Mouse (Mus musculus): ENCODE measurements around the gene Inava. TPM values are rescaled to one million over a fixed set of nuclear protein-coding genes. Genes with fewer than 3 reads are reported as not detected.

Inava gene
- polyA plus RNA-seq, 1 experiment from 2014 or later: 2.6 TPM

GRCm38 (mm10) chr1:136258495-136258894 is 24.4 kb upstream of the Inava start:
- no peak overlapping the region for H3K9ac ChIP-seq (replicated peaks; ENCODE audit: low read length)
- peaks cover 7% of the 10 kb centered on the region for H3K4me1 ChIP-seq (ENCODE audit: control insufficient read depth, insufficient read depth, low read length)
- no peaks in the 10 kb centered on the region for H3K9me3 ChIP-seq (ENCODE audit: control insufficient read depth, low read length)
- no peak for ATAC-seq (ENCODE audit: low FRiP score, low TSS enrichment)
- H3K27ac ChIP-seq (replicated peaks; ENCODE audit: low read depth, low read length): no peak overlapping the region
- H3K36me3 ChIP-seq (ENCODE audit: control insufficient read depth, insufficient read depth, low read length): no peaks in the 10 kb centered on the region
- no peak overlapping the region for H3K4me3 ChIP-seq (replicated peaks; ENCODE audit: low read depth, low read length)
- no peak for DNase-seq
- 70% methylated on average over 9 of the region's 9 CpGs for WGBS
- H3K4me2 ChIP-seq (ENCODE audit: low read length): no peak overlapping the region
- H3K27me3 ChIP-seq (ENCODE audit: control insufficient read depth, insufficient read depth, low read length): peaks cover 61% of the 10 kb centered on the region

GRCm38 (mm10) chr1:136255657-136256056 is 21.6 kb upstream of the Inava start:
- no peak for ATAC-seq (ENCODE audit: low FRiP score, low TSS enrichment)

GRCm38 (mm10) chr1:136255174-136255573 is 21.1 kb upstream of the Inava start:
- WGBS: 37% methylated on average over 6 of the region's 6 CpGs

More at GRCm38 (mm10) chr1:136255657-136256056, 21.6 kb upstream of the Inava start:
- H3K36me3 ChIP-seq (ENCODE audit: control insufficient read depth, insufficient read depth, low read length): no peaks in the 10 kb centered on the region
- peaks cover 7% of the 10 kb centered on the region for H3K4me1 ChIP-seq (ENCODE audit: control insufficient read depth, insufficient read depth, low read length)
- no peak overlapping the region for H3K27ac ChIP-seq (replicated peaks; ENCODE audit: low read depth, low read length)
- DNase-seq: no peak
- H3K9ac ChIP-seq (replicated peaks; ENCODE audit: low read length): no peak overlapping the region
- no peaks in the 10 kb centered on the region for H3K9me3 ChIP-seq (ENCODE audit: control insufficient read depth, low read length)
- H3K4me3 ChIP-seq (replicated peaks; ENCODE audit: low read depth, low read length): no peak overlapping the region
- peaks cover 33% of the 10 kb centered on the region for H3K27me3 ChIP-seq (ENCODE audit: control insufficient read depth, insufficient read depth, low read length)
- 53% methylated on average over 8 of the region's 8 CpGs for whole genome bisulfite sequencing
- H3K4me2 ChIP-seq (ENCODE audit: low read length): no peak overlapping the region

GRCm38 (mm10) chr1:136254503-136255065 is 20.5 kb upstream of the Inava start:
- Histone ChIP-seq H3K9me3 (ENCODE audit: control insufficient read depth, low read length) (no peaks in the 10 kb centered on the region), H3K4me3 (replicated peaks; ENCODE audit: low read depth, low read length) (no peak overlapping the region), H3K27ac (replicated peaks; ENCODE audit: low read depth, low read length) (no peak overlapping the region), H3K36me3 (ENCODE audit: control insufficient read depth, insufficient read depth, low read length) (no peaks in the 10 kb centered on the region), H3K4me1 (ENCODE audit: control insufficient read depth, insufficient read depth, low read length) (peaks cover 3% of the 10 kb centered on the region), H3K4me2 (ENCODE audit: low read length) (no peak overlapping the region), H3K27me3 (ENCODE audit: control insufficient read depth, insufficient read depth, low read length) (peaks cover 24% of the 10 kb centered on the region), H3K9ac (replicated peaks; ENCODE audit: low read length) (no peak overlapping the region)
- WGBS: 86% methylated on average over 10 of the region's 10 CpGs
- DNase-seq (no peak), ATAC-seq (ENCODE audit: low FRiP score, low TSS enrichment) (no peak)

More at GRCm38 (mm10) chr1:136255174-136255573, 21.1 kb upstream of the Inava start:
- DNase-seq: no peak
- no peak overlapping the region for H3K4me3 ChIP-seq (replicated peaks; ENCODE audit: low read depth, low read length)
- H3K9ac ChIP-seq (replicated peaks; ENCODE audit: low read length): no peak overlapping the region
- ATAC-seq (ENCODE audit: low FRiP score, low TSS enrichment): no peak
- H3K36me3 ChIP-seq (ENCODE audit: control insufficient read depth, insufficient read depth, low read length): no peaks in the 10 kb centered on the region
- H3K9me3 ChIP-seq (ENCODE audit: control insufficient read depth, low read length): no peaks in the 10 kb centered on the region
- H3K4me1 ChIP-seq (ENCODE audit: control insufficient read depth, insufficient read depth, low read length): peaks cover 7% of the 10 kb centered on the region
- H3K27me3 ChIP-seq (ENCODE audit: control insufficient read depth, insufficient read depth, low read length): peaks cover 29% of the 10 kb centered on the region
- no peak overlapping the region for H3K27ac ChIP-seq (replicated peaks; ENCODE audit: low read depth, low read length)
- no peak overlapping the region for H3K4me2 ChIP-seq (ENCODE audit: low read length)

- H3K27ac ChIP-seq (replicated peaks; ENCODE audit: low read depth, low read length): no peak overlapping the region
- no peaks in the 10 kb centered on the region for H3K36me3 ChIP-seq (ENCODE audit: control insufficient read depth, insufficient read depth, low read length)
- H3K9me3 ChIP-seq (ENCODE audit: control insufficient read depth, low read length): no peaks in the 10 kb centered on the region
- no peak overlapping the region for H3K4me3 ChIP-seq (replicated peaks; ENCODE audit: low read depth, low read length)
- H3K27me3 ChIP-seq (ENCODE audit: control insufficient read depth, insufficient read depth, low read length): peaks cover 12% of the 10 kb centered on the region; the same call in 1 of the 2 replicates
- no peaks in the 10 kb centered on the region for H3K4me1 ChIP-seq (ENCODE audit: control insufficient read depth, insufficient read depth, low read length)
- no peak for ATAC-seq (ENCODE audit: low FRiP score, low TSS enrichment)
- H3K4me2 ChIP-seq (ENCODE audit: low read length): no peak overlapping the region
- H3K9ac ChIP-seq (replicated peaks; ENCODE audit: low read length): no peak overlapping the region
- DNase-seq: no peak
- WGBS: 46% methylated on average over 2 of the region's 2 CpGs
Measured at GRCm38 (mm10) chr1:136253472-136253871, 19.4 kb upstream of the Inava start.

GRCm38 (mm10) chr1:136249662-136250061 is 15.6 kb upstream of the Inava start:
- no peak overlapping the region for H3K9ac ChIP-seq (replicated peaks; ENCODE audit: low read length)

GRCm38 (mm10) chr1:136247393-136247792 is 13.3 kb upstream of the Inava start:
- Histone ChIP-seq H3K27me3 (ENCODE audit: control insufficient read depth, insufficient read depth, low read length) (no peaks in the 10 kb centered on the region), H3K4me2 (ENCODE audit: low read length) (no peak overlapping the region), H3K9me3 (ENCODE audit: control insufficient read depth, low read length) (no peaks in the 10 kb centered on the region), H3K36me3 (ENCODE audit: control insufficient read depth, insufficient read depth, low read length) (no peaks in the 10 kb centered on the region), H3K4me3 (replicated peaks; ENCODE audit: low read depth, low read length) (no peak overlapping the region), H3K4me1 (ENCODE audit: control insufficient read depth, insufficient read depth, low read length) (no peaks in the 10 kb centered on the region), H3K27ac (replicated peaks; ENCODE audit: low read depth, low read length) (no peak overlapping the region), H3K9ac (replicated peaks; ENCODE audit: low read length) (no peak overlapping the region)
- ATAC-seq (ENCODE audit: low FRiP score, low TSS enrichment) (no peak), DNase-seq (no peak)
- 92% methylated on average over 5 of the region's 5 CpGs for WGBS

More at GRCm38 (mm10) chr1:136249662-136250061, 15.6 kb upstream of the Inava start:
- Histone ChIP-seq H3K4me1 (ENCODE audit: control insufficient read depth, insufficient read depth, low read length) (no peaks in the 10 kb centered on the region), H3K4me2 (ENCODE audit: low read length) (no peak overlapping the region), H3K4me3 (replicated peaks; ENCODE audit: low read depth, low read length) (no peak overlapping the region), H3K36me3 (ENCODE audit: control insufficient read depth, insufficient read depth, low read length) (no peaks in the 10 kb centered on the region), H3K9me3 (ENCODE audit: control insufficient read depth, low read length) (no peaks in the 10 kb centered on the region), H3K27ac (replicated peaks; ENCODE audit: low read depth, low read length) (no peak overlapping the region), H3K27me3 (ENCODE audit: control insufficient read depth, insufficient read depth, low read length) (no peaks in the 10 kb centered on the region)
- ATAC-seq (ENCODE audit: low FRiP score, low TSS enrichment) (no peak), DNase-seq (no peak)
- whole genome bisulfite sequencing: 74% methylated on average over 5 of the region's 5 CpGs

GRCm38 (mm10) chr1:136244469-136244868 is 10.4 kb upstream of the Inava start:
- no peak for DNase-seq
- 90% methylated on average over 4 of the region's 5 CpGs for WGBS
- Histone ChIP-seq H3K4me3 (replicated peaks; ENCODE audit: low read depth, low read length) (no peak overlapping the region), H3K36me3 (ENCODE audit: control insufficient read depth, insufficient read depth, low read length) (no peaks in the 10 kb centered on the region), H3K4me2 (ENCODE audit: low read length) (no peak overlapping the region), H3K9me3 (ENCODE audit: control insufficient read depth, low read length) (no peaks in the 10 kb centered on the region), H3K4me1 (ENCODE audit: control insufficient read depth, insufficient read depth, low read length) (no peaks in the 10 kb centered on the region), H3K27ac (replicated peaks; ENCODE audit: low read depth, low read length) (no peak overlapping the region), H3K9ac (replicated peaks; ENCODE audit: low read length) (no peak overlapping the region), H3K27me3 (ENCODE audit: control insufficient read depth, insufficient read depth, low read length) (no peaks in the 10 kb centered on the region)
- ATAC-seq (ENCODE audit: low FRiP score, low TSS enrichment): no peak

GRCm38 (mm10) chr1:136241801-136242200 is 7.7 kb upstream of the Inava start:
- no peak for ATAC-seq (ENCODE audit: low FRiP score, low TSS enrichment)
- 91% methylated on average over 7 of the region's 7 CpGs for WGBS
- Histone ChIP-seq H3K36me3 (ENCODE audit: control insufficient read depth, insufficient read depth, low read length) (no peaks in the 10 kb centered on the region), H3K4me2 (ENCODE audit: low read length) (no peak overlapping the region), H3K27me3 (ENCODE audit: control insufficient read depth, insufficient read depth, low read length) (no peaks in the 10 kb centered on the region), H3K9ac (replicated peaks; ENCODE audit: low read length) (no peak overlapping the region), H3K4me1 (ENCODE audit: control insufficient read depth, insufficient read depth, low read length) (no peaks in the 10 kb centered on the region), H3K9me3 (ENCODE audit: control insufficient read depth, low read length) (no peaks in the 10 kb centered on the region), H3K27ac (replicated peaks; ENCODE audit: low read depth, low read length) (no peak overlapping the region), H3K4me3 (replicated peaks; ENCODE audit: low read depth, low read length) (no peak overlapping the region)
- DNase-seq: no peak
